8 mouse cellular contexts compared by ENCODE assay signal in genomic region chr13:37826281-37826993, GRCm38 (mm10). TPM values are rescaled to one million over a fixed set of nuclear protein-coding genes. Genes with fewer than 3 reads are reported as not detected.
A peak's percentile ranks its signal among the peaks of the same experiment; 100 is the strongest.
DNase-seq lines count a peak whose midpoint lies in the region; ATAC-seq and TF ChIP-seq lines count a peak whose summit lies in the region.

No protein-coding gene starts in this region.

- DNase-seq in MN1 (ENCODE audit: low spot score) = peak; percentile 34
- DNase-seq in cerebellum, adult 2 months = peak; percentile 41 to 48
- peak; percentile 55 to 65 for DNase-seq in layer of hippocampus, postnatal 36 days
- DNase-seq in right cerebral cortex, adult 2 months (ENCODE audit: low spot score in 2 of 2) = peak; percentile 34 to 54
- DNase-seq in urinary bladder, postnatal 25 days (ENCODE audit: low spot score) = peak; percentile 60

- H3K9me3 ChIP-seq in hindbrain, embryonic 12.5 days (replicated peaks) = no peaks in the 10 kb centered on the region

- ATAC-seq in frontal cortex, adult (ENCODE audit: low TSS enrichment) = peak; percentile 56
- peak; percentile 56 for ATAC-seq in hindbrain, embryonic 12.5 days (ENCODE audit: low FRiP score)
- peak; percentile 7; the same call in 1 of the 2 replicates for ATAC-seq in megakaryocyte, adult 5-6 weeks (ENCODE audit: poor library complexity, severe bottlenecking)

- under 1% methylated on average over 63 of the region's 65 CpGs for WGBS in cerebellum, adult 2 months
- under 1% methylated on average over 62 of the region's 65 CpGs for WGBS in hindbrain, embryonic 12.5 days

- peak overlapping the region; percentile 67 for H3K4me3 ChIP-seq in cerebellum, adult 2 months (replicated peaks; ENCODE audit: insufficient read depth, low read depth, low read length)
- H3K4me3 ChIP-seq in hindbrain, embryonic 12.5 days = peak overlapping the region; percentile 61

- H3K27ac ChIP-seq in cerebellum, adult 2 months (ENCODE audit: insufficient read depth, low read length) = no peak overlapping the region
- peak overlapping the region; percentile 80 for H3K27ac ChIP-seq in hindbrain, embryonic 12.5 days

- no peak for TF ChIP-seq CTCF in cerebellum, adult 2 months (IDR thresholded peaks at IDR 0.05; ENCODE audit: borderline replicate concordance, insufficient read depth, low read depth, low read length)

- H3K9ac ChIP-seq in hindbrain, embryonic 12.5 days = peak overlapping the region; percentile 74

- H3K4me2 ChIP-seq in hindbrain, embryonic 12.5 days (replicated peaks) = peak overlapping the region; percentile 83

- TF ChIP-seq POLR2A in cerebellum, adult 2 months (IDR thresholded peaks at IDR 0.05; ENCODE audit: borderline replicate concordance, insufficient read depth, low read length) = no peak

- peaks cover 13% of the 10 kb centered on the region; the same call in 1 of the 2 replicates for H3K27me3 ChIP-seq in cerebellum, adult 2 months (ENCODE audit: control insufficient read depth, insufficient read depth, low read length)
- H3K27me3 ChIP-seq in hindbrain, embryonic 12.5 days = peaks cover 52% of the 10 kb centered on the region

- no peaks in the 10 kb centered on the region for H3K36me3 ChIP-seq in hindbrain, embryonic 12.5 days

- no peaks in the 10 kb centered on the region; the same call in 1 of the 2 replicates for H3K4me1 ChIP-seq in cerebellum, adult 2 months (ENCODE audit: control insufficient read depth, insufficient read depth, low read length)
- peaks cover 41% of the 10 kb centered on the region for H3K4me1 ChIP-seq in hindbrain, embryonic 12.5 days

RNA-seq across cellular contexts. Expression of gene Rreb1, which starts 48.2 kb away (rescaled TPM):
- polyA plus RNA-seq in cerebellum, adult 2 months (2012; rRNA removed) = 39.2 and 43.8 TPM in 2 replicates
- 6.1 and 6.4 TPM in 2 replicates for polyA plus RNA-seq in hindbrain, embryonic 12.5 days (2016; fragmentation: Nextera tagmentation; extraction: Ambion mirVana)
- total RNA-seq in layer of hippocampus, postnatal 36 days (2021) = 10 to 100 TPM; 63.5 to 79.8 TPM
- 27.0 and 33.7 TPM in 2 replicates for total RNA-seq in megakaryocyte, adult 5-6 weeks (2015)
- 10.0 and 12.7 TPM in 2 replicates for total RNA-seq in megakaryocyte, adult 5-6 weeks (2017)
